Mouse (Mus musculus): ENCODE measurements around the gene Mgl2. TPM values are rescaled to one million over a fixed set of nuclear protein-coding genes. Genes with fewer than 3 reads are reported as not detected.

Gene Mgl2
- total RNA-seq, 2 experiments from 2014 or later = 0.94 to 3.3 TPM

GRCm38 (mm10) chr11:70178756-70179155 is 48.6 kb downstream of the Mgl2 start:
- no peak overlapping the region for H3K27ac ChIP-seq
- no peak for TF ChIP-seq CTCF (IDR thresholded peaks at IDR 0.05)
- intact Hi-C loops (cut with DNase I) = no loop called here

DNA sequence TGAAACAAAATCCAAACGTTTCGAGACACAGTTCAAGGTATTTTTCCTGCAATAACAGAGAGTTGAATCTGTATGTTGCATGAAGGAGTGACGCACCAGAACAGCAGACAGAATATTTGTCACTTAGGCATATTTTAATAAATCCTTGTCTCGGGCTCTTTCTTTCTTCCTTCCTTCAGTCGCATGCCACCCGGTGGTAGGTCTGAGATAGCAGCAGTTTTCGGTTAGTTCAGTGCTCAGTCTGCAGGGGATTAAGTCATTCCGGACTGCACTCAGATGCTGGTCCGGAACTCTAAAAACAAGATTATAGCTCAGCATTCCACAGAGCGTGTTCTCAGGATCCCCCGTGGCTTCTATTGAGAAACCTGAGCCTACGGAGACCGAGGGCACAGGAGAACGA is 49.3 kb downstream of the Mgl2 start:
- H3K4me3 ChIP-seq = no peak overlapping the region
- peak; percentile 52 for TF ChIP-seq CTCF (IDR thresholded peaks at IDR 0.05)
- intact Hi-C loops (cut with DNase I) = no loop called here
- DNase-seq = no peak
- no peak overlapping the region for H3K27ac ChIP-seq

More at GRCm38 (mm10) chr11:70178756-70179155, 48.6 kb downstream of the Mgl2 start:
- H3K4me3 ChIP-seq = no peak overlapping the region
- no peak for DNase-seq

GRCm38 (mm10) chr11:70180496-70180895 is 50.4 kb downstream of the Mgl2 start:
- H3K4me3 ChIP-seq = no peak overlapping the region
- H3K27ac ChIP-seq = no peak overlapping the region
- intact Hi-C loops (cut with DNase I) = no loop called here
- no peak for DNase-seq
- no peak for TF ChIP-seq CTCF (IDR thresholded peaks at IDR 0.05)

DNA sequence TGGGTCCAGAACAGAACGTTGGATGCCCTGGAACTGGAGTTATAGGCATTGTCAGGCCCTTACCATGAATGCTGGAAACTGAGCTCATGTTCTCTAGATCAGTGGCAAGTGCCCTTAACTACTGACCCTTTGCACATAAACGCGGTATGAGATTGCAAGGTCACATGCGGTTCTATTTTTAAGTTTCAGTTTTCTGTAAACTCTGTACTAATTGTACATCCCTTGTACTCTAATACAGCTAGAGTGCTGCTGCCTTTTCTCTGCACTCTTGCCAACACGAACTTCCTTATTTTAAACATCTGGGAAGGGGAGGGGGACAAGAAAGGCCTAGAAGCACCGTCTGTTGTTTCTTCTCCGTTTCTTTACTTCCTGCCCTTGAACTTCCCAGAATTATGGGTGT is 55.0 kb downstream of the Mgl2 start:
- no peak for DNase-seq
- intact Hi-C loops (cut with DNase I) = no loop called here
- no peak overlapping the region for H3K4me3 ChIP-seq
- H3K27ac ChIP-seq = no peak overlapping the region
- TF ChIP-seq CTCF (IDR thresholded peaks at IDR 0.05) = no peak

Other genes with a start within 250 kb of the Mgl2 start
- gene Kctd11, start 248.9 kb upstream of the Mgl2 start, total RNA-seq (2021) = 1 to 10 TPM; 1.3 to 1.7 TPM
- under 1 TPM in 1 of 2 experiments, not detected in 1; 0.08 TPM for gene Acap1, start 234.8 kb upstream of the Mgl2 start, total RNA-seq (2021)
- under 1 TPM in 1 of 2 experiments, not detected in 1; 0.33 TPM for gene 2810408A11Rik, start 229.3 kb upstream of the Mgl2 start, total RNA-seq (2021)
- 10 to 100 TPM; 25.2 to 33.5 TPM for gene Neurl4, start 229.3 kb upstream of the Mgl2 start, total RNA-seq (2021)
- gene Gps2, start 216.4 kb upstream of the Mgl2 start, total RNA-seq (2021) = 10 to 100 TPM; 47.1 to 49.6 TPM
- 100 to 1,000 TPM; 413 to 433 TPM for gene Eif5a, start 208.4 kb upstream of the Mgl2 start, total RNA-seq (2021)
- 10 to 100 TPM in 1 of 2 experiments, 1 to 10 TPM in 1; 8.0 to 16.5 TPM for gene Ybx2, start 194.5 kb upstream of the Mgl2 start, total RNA-seq (2021)
- 100 to 1,000 TPM; 494 to 503 TPM for gene Slc2a4, start 182.1 kb upstream of the Mgl2 start, total RNA-seq (2021)
- not detected for gene Cldn7, start 165.6 kb upstream of the Mgl2 start, total RNA-seq (2021)
- gene Ctdnep1, start 149.2 kb upstream of the Mgl2 start, total RNA-seq (2021) = 100 to 1,000 TPM; 217 to 261 TPM
- 10 to 100 TPM; 33.0 to 45.2 TPM for gene Elp5, start 147.8 kb upstream of the Mgl2 start, total RNA-seq (2021)
- gene Gabarap, start 139.2 kb upstream of the Mgl2 start, total RNA-seq (2021) = 100 to 1,000 TPM; 194 to 232 TPM
- gene Phf23, start 134.6 kb upstream of the Mgl2 start, total RNA-seq (2021) = 10 to 100 TPM; 19.2 to 21.8 TPM
- gene Dvl2, start 129.7 kb upstream of the Mgl2 start, total RNA-seq (2021) = 1 to 10 TPM; 3.6 to 5.0 TPM
- gene Acadvl, start 114.9 kb upstream of the Mgl2 start, total RNA-seq (2021) = 100 to 1,000 TPM; 266 to 502 TPM
- gene Dlg4, start 113.4 kb upstream of the Mgl2 start, total RNA-seq (2021) = 1 to 10 TPM; 3.2 to 5.2 TPM
- not detected for gene Asgr1, start 76.2 kb upstream of the Mgl2 start, total RNA-seq (2021)
- gene Asgr2, start 37.7 kb upstream of the Mgl2 start, total RNA-seq (2021) = under 1 TPM; 0.22 to 0.31 TPM
- gene Clec10a, start 25.9 kb downstream of the Mgl2 start, total RNA-seq (2021) = 1 to 10 TPM; 2.1 to 2.7 TPM
- gene Slc16a11, start 82.4 kb downstream of the Mgl2 start, total RNA-seq (2021) = not detected
- under 1 TPM; 0.28 to 0.67 TPM for gene Slc16a13, start 90.7 kb downstream of the Mgl2 start, total RNA-seq (2021)
- gene Bcl6b, start 99.5 kb downstream of the Mgl2 start, total RNA-seq (2021) = 1 to 10 TPM; 1.4 to 2.6 TPM
- gene 0610010K14Rik, start 107.6 kb downstream of the Mgl2 start, total RNA-seq (2021) = 10 to 100 TPM; 33.4 to 37.0 TPM
- gene Gm21988, start 109.5 kb downstream of the Mgl2 start, total RNA-seq (2021) = 1 to 10 TPM; 3.7 to 4.4 TPM
- gene Rnasek, start 109.5 kb downstream of the Mgl2 start, total RNA-seq (2021) = 100 to 1,000 TPM; 109 to 117 TPM
- gene Alox12, start 125.0 kb downstream of the Mgl2 start, total RNA-seq (2021) = 1 to 10 TPM; 1.0 to 1.8 TPM
- gene Alox12e, start 192.3 kb downstream of the Mgl2 start, total RNA-seq (2021) = not detected
- under 1 TPM in 1 of 2 experiments, not detected in 1; 0.17 TPM for gene Alox15, start 221.7 kb downstream of the Mgl2 start, total RNA-seq (2021)